Mouse (Mus musculus) heart, embryonic 13.5 days (tissue): ENCODE results near the gene Plxnc1. TPM values are rescaled to one million over a fixed set of nuclear protein-coding genes. Genes with fewer than 3 reads are reported as not detected.

ENCODE experiments used
- ATAC-seq: fragments of 200-750 bp; cut with Nextera tagmentation; 2 replicates; pipeline ENCODE4 v1.8.0; 2017; ENCODE audit warnings: moderate TSS enrichment; ENCODE audit not compliant: insufficient number of reproducible peaks, low FRiP score, low TSS enrichment; ENCODE audit errors: extremely low read depth
- H3K27ac ChIP-seq: fragments of 300-500 bp; sonication (generic); replicated peaks from 2 replicates; pipeline ENCODE4 v1.5.1; 2015; ENCODE audit warnings: moderate library complexity, mild to moderate bottlenecking, inconsistent platforms
- H3K27me3 ChIP-seq: fragments of 300-500 bp; sonication (generic); replicated peaks from 2 replicates; pipeline ENCODE4 v1.6.1; 2015; ENCODE audit warnings: mild to moderate bottlenecking, inconsistent platforms
- H3K36me3 ChIP-seq: fragments of 300-500 bp; sonication (generic); 2 replicates; pipeline ENCODE4 v1.6.1; 2015; ENCODE audit warnings: mild to moderate bottlenecking, inconsistent platforms
- H3K4me1 ChIP-seq: fragments of 300-500 bp; sonication (generic); 2 replicates; pipeline ENCODE4 v1.6.1; 2015; ENCODE audit warnings: inconsistent platforms
- H3K4me2 ChIP-seq: fragments of 300-500 bp; sonication (generic); 2 replicates; pipeline ENCODE4 v1.6.1; 2015; ENCODE audit warnings: inconsistent platforms, mild to moderate bottlenecking, moderate library complexity
- H3K4me3 ChIP-seq: fragments of 300-500 bp; sonication (generic); 2 replicates; pipeline ENCODE4 v1.5.1; 2015; ENCODE audit warnings: moderate library complexity, mild to moderate bottlenecking, inconsistent platforms
- H3K9ac ChIP-seq: fragments of 300-500 bp; sonication (generic); 2 replicates; pipeline ENCODE4 v1.6.1; 2015; ENCODE audit warnings: inconsistent platforms, mild to moderate bottlenecking, moderate library complexity
- H3K9me3 ChIP-seq: fragments of 300-500 bp; sonication (generic); 2 replicates; pipeline ENCODE4 v1.6.1; 2016; ENCODE audit warnings: inconsistent platforms
- WGBS: fragments of 180-500 bp; shearing (Covaris S2); methylation state at CpG from one replicate; pipeline ENCODE4 v1.1.7; 2015; ENCODE audit warnings: mixed read lengths; 5-methylcytosine and 5-hydroxymethylcytosine counted together
- polyA plus RNA-seq: library from polyadenylated mRNA; unstranded; fragments of >200 nt; fragmentation: Nextera tagmentation; extraction: Ambion mirVana; gene quantifications from 2 replicates; pipeline ENCODE4 v1.2.1, GENCODE M21; 2015

The Plxnc1 gene
- polyA plus RNA-seq, 1 experiment from 2014 or later, result 3.1 TPM

DNA sequence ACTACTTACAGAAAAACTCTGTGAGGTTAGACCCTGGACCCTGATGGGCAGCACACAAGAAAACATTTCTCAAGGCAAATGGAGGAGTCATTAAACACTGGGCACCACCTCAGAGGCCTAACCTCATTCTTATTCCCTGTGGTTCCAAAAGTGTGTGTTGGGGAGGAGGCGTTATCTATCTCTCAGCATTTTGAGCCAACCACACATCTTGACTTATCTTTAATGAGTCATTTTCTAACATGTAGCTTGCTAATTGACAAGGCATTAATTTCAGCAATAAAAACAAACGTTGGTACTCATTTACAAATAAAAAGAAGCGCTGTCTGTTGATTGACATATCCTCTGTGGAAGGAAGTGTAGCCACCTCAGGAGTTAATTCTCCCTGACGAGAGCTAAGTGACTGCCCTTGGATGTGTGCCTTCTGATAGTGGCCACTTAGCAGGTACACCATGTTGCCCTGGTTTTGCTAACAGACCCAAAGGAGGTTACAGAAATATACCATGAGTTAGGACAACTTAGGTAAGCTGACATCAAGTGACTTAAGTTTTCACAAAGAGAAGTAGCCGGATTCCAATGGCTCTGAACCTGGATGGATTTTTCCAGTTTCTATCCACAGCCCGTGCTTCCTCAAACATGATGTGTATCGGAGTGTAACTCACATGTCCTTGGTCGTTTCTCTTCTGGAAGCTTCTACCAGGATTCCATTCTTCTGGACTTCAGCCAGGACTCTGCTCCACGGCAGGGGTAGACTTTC, 29.9 kb upstream of the Plxnc1 start:
- Histone ChIP-seq H3K27ac (no peak overlapping the region), H3K9ac (no peak overlapping the region), H3K9me3 (no peaks in the 10 kb centered on the region), H3K4me1 (peaks cover 8% of the 10 kb centered on the region), H3K4me3 (no peak overlapping the region), H3K4me2 (no peak overlapping the region), H3K36me3 (no peaks in the 10 kb centered on the region), H3K27me3 (no peaks in the 10 kb centered on the region; the same call in 1 of the 2 replicates)
- WGBS, result 52% methylated on average over 9 of the region's 9 CpGs
- no peak for ATAC-seq

- H3K27ac ChIP-seq, result no peak overlapping the region
- no peaks in the 10 kb centered on the region; the same call in 1 of the 2 replicates for H3K27me3 ChIP-seq
- no peaks in the 10 kb centered on the region for H3K36me3 ChIP-seq
- H3K4me2 ChIP-seq, result no peak overlapping the region
- no peaks in the 10 kb centered on the region for H3K9me3 ChIP-seq
- ATAC-seq, result no peak
- H3K4me1 ChIP-seq, result peaks cover 8% of the 10 kb centered on the region
- 61% methylated on average over 3 of the region's 3 CpGs for WGBS
- H3K9ac ChIP-seq, result no peak overlapping the region
- no peak overlapping the region for H3K4me3 ChIP-seq
Observed at GRCm38 (mm10) chr10:94971625-94972161, 27.1 kb upstream of the Plxnc1 start.

- ATAC-seq, result no peak
- H3K4me1 ChIP-seq, result peaks cover 5% of the 10 kb centered on the region
- H3K27ac ChIP-seq, result no peak overlapping the region
- H3K9me3 ChIP-seq, result 0 out of 2 replicates have a peak, but pooled peaks cover 3% of the 10 kb centered on the region
- H3K27me3 ChIP-seq, result no peaks in the 10 kb centered on the region
- no peak overlapping the region for H3K4me2 ChIP-seq
- H3K9ac ChIP-seq, result no peak overlapping the region
- WGBS, result 72% methylated on average over 6 of the region's 6 CpGs
- H3K36me3 ChIP-seq, result no peaks in the 10 kb centered on the region
- H3K4me3 ChIP-seq, result no peak overlapping the region
Observed at GRCm38 (mm10) chr10:94970221-94970620, 25.6 kb upstream of the Plxnc1 start.

- no peak overlapping the region for H3K27ac ChIP-seq
- H3K36me3 ChIP-seq, result no peaks in the 10 kb centered on the region
- H3K9ac ChIP-seq, result no peak overlapping the region
- no peaks in the 10 kb centered on the region for H3K27me3 ChIP-seq
- peaks cover 9% of the 10 kb centered on the region for H3K9me3 ChIP-seq
- no peak overlapping the region for H3K4me2 ChIP-seq
- no peaks in the 10 kb centered on the region for H3K4me1 ChIP-seq
- 78% methylated on average over 7 of the region's 7 CpGs for WGBS
- ATAC-seq, result no peak
- H3K4me3 ChIP-seq, result no peak overlapping the region
Observed at GRCm38 (mm10) chr10:94967468-94967867, 22.8 kb upstream of the Plxnc1 start.

GRCm38 (mm10) chr10:94966789-94967188, 22.2 kb upstream of the Plxnc1 start:
- no peak for ATAC-seq
- Histone ChIP-seq H3K4me2 (no peak overlapping the region), H3K9me3 (peaks cover 9% of the 10 kb centered on the region), H3K36me3 (no peaks in the 10 kb centered on the region), H3K27ac (no peak overlapping the region), H3K4me3 (no peak overlapping the region), H3K4me1 (no peaks in the 10 kb centered on the region), H3K27me3 (no peaks in the 10 kb centered on the region), H3K9ac (no peak overlapping the region)
- WGBS, result 81% methylated on average over 7 of the region's 7 CpGs

DNA sequence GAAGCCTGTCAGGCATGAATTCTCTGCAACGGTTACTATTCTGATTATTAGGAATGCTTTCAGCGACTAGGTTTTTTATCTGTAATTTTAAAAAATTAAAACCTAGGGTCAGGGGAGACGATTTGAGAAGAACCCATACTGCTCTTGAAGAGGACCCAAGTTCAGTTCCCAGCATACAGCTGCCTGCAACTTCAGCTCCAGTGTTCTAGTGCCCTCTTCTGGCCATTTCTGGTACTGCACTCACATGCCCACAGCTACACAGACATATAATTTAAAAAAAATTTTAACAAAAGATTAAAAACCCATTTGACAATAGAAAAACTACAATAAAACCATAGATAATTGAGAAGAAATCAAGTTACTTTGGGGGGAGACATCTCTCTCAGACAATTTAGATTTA, 20.5 kb upstream of the Plxnc1 start:
- no peak for ATAC-seq
- no peak overlapping the region for H3K4me3 ChIP-seq
- no peak overlapping the region for H3K4me2 ChIP-seq
- H3K27me3 ChIP-seq, result no peaks in the 10 kb centered on the region
- H3K27ac ChIP-seq, result no peak overlapping the region
- H3K36me3 ChIP-seq, result no peaks in the 10 kb centered on the region
- H3K9ac ChIP-seq, result no peak overlapping the region
- H3K9me3 ChIP-seq, result peaks cover 9% of the 10 kb centered on the region
- WGBS, result 77% methylated on average over 3 of the region's 3 CpGs
- H3K4me1 ChIP-seq, result no peaks in the 10 kb centered on the region

GRCm38 (mm10) chr10:94962005-94962404, 17.4 kb upstream of the Plxnc1 start:
- no peaks in the 10 kb centered on the region for H3K36me3 ChIP-seq
- no peak overlapping the region for H3K27ac ChIP-seq
- peaks cover 9% of the 10 kb centered on the region for H3K9me3 ChIP-seq
- H3K9ac ChIP-seq, result no peak overlapping the region
- H3K4me1 ChIP-seq, result peaks cover 3% of the 10 kb centered on the region; the same call in 1 of the 2 replicates
- H3K4me2 ChIP-seq, result no peak overlapping the region
- no peaks in the 10 kb centered on the region for H3K27me3 ChIP-seq
- 68% methylated on average over 10 of the region's 10 CpGs for WGBS
- no peak overlapping the region for H3K4me3 ChIP-seq
- no peak for ATAC-seq

DNA sequence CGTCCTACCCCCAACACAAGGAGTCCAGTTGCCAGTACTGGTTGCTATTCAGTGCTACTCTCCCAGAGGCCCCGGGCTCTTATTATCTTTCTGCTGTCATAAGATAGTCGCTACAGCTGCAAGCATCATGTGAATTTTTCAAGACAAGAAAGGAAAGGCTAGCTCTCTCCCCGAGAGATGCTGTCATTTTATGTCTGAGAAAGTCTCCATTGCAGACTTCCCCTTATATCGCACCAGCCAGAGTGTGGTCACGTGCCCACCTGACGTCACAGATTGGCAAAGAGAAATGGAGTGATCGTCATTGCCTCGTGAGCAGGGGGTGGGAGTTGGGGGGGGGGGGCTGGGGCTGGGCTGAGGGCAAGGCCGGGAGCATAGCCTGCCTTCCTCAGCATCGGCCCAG, 16.6 kb upstream of the Plxnc1 start:
- Histone ChIP-seq H3K4me3 (no peak overlapping the region), H3K27ac (no peak overlapping the region), H3K4me1 (peaks cover 3% of the 10 kb centered on the region; the same call in 1 of the 2 replicates), H3K27me3 (no peaks in the 10 kb centered on the region), H3K36me3 (no peaks in the 10 kb centered on the region), H3K9me3 (peaks cover 9% of the 10 kb centered on the region), H3K4me2 (no peak overlapping the region), H3K9ac (no peak overlapping the region)
- no peak for ATAC-seq
- WGBS, result 72% methylated on average over 11 of the region's 11 CpGs

DNA sequence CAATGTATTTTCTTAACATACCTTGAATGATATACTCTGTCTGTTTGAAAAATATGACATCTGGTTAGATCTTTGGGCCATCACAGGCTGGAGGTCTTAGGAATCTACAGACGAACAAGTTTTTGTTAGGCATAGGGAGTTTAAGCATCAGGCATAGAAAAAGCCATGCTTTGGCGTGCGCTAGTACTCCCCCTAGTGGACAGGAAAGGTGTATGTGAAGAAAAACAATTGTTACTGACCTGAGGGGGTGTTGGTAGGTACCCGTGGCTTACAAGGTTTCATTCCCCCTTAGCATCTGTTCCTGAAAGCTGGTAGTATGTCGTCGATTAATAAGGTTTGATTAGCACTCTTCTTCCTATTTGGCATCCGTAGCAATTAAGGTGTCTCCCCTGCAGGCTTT, 13.7 kb upstream of the Plxnc1 start:
- Histone ChIP-seq H3K4me3 (no peak overlapping the region), H3K36me3 (no peaks in the 10 kb centered on the region), H3K4me2 (peak overlapping the region; percentile 20; the same call in 1 of the 2 replicates), H3K27me3 (no peaks in the 10 kb centered on the region), H3K27ac (no peak overlapping the region), H3K9me3 (no peaks in the 10 kb centered on the region), H3K9ac (peak overlapping the region; percentile 56), H3K4me1 (peaks cover 3% of the 10 kb centered on the region; the same call in 1 of the 2 replicates)
- no peak for ATAC-seq
- WGBS, result 9% methylated on average over 7 of the region's 7 CpGs

- no peak for ATAC-seq
- Histone ChIP-seq H3K4me1 (peaks cover 3% of the 10 kb centered on the region; the same call in 1 of the 2 replicates), H3K36me3 (no peaks in the 10 kb centered on the region), H3K9me3 (no peaks in the 10 kb centered on the region), H3K9ac (no peak overlapping the region), H3K4me2 (no peak overlapping the region), H3K27me3 (no peaks in the 10 kb centered on the region), H3K27ac (no peak overlapping the region), H3K4me3 (no peak overlapping the region)
- WGBS, result 78% methylated on average over 7 of the region's 7 CpGs
Observed at GRCm38 (mm10) chr10:94957705-94958104, 13.1 kb upstream of the Plxnc1 start.

DNA sequence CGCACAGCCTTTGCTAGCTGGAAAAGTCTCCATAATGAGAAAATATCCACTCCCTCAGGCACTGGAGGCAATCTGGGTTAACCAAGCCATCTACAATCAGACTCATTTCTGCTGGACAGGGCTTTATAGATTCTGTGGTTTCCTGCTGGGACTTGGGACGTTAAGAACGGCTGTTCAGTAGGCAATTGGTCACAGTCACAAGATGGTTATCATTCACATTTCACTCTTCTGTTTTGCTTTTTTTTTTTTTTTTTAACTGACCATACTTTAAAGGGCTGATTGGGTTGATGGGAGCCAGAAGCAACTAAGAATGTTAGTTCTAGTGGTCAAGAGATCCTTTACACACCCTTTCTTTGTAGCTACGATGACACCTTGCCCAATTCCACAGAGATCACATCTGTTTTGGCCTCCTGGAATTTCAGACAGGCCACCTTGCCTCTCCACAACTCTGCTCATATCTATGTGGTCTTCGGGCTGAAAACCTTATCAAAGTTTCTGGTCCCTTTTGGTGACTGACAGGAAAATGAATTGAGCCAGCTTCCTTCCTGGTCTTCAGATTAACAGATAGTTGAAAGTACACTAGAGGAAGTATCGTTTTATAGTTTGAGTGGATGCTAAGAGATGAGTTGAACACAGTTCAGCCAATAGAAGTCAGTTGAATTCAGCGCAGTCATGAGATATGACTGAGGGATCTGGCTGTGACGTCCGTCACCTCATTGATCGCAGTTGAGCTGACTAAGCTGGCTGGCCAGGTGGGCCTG, 3.5 kb upstream of the Plxnc1 start:
- Histone ChIP-seq H3K4me2 (no peak overlapping the region), H3K4me3 (no peak overlapping the region), H3K27me3 (peaks cover 44% of the 10 kb centered on the region), H3K4me1 (peaks cover 16% of the 10 kb centered on the region), H3K36me3 (no peaks in the 10 kb centered on the region), H3K27ac (no peak overlapping the region), H3K9me3 (no peaks in the 10 kb centered on the region), H3K9ac (no peak overlapping the region)
- ATAC-seq, result no peak
- WGBS, result 69% methylated on average over 10 of the region's 10 CpGs
